Mouse (Mus musculus): ENCODE data around the gene Pik3ip1. TPM values are rescaled to one million over a fixed set of nuclear protein-coding genes. Genes with fewer than 3 reads are reported as not detected.
A peak's percentile ranks its signal among the peaks of the same experiment; 100 is the strongest.

Gene Pik3ip1
- polyA plus RNA-seq, 1 experiment from 2014 or later = 12.2 TPM

GRCm38 (mm10) chr11:3310789-3311585, 19.2 kb upstream of the Pik3ip1 start:
- no peak overlapping the region for H3K27ac ChIP-seq (ENCODE audit: low read depth, low read length)
- H3K9me3 ChIP-seq (replicated peaks; ENCODE audit: control insufficient read depth, low read length) = no peaks in the 10 kb centered on the region
- WGBS (ENCODE audit: insufficient replicate concordance) = 85% methylated on average over 10 of the region's 10 CpGs
- H3K9ac ChIP-seq (ENCODE audit: low read depth, low read length) = no peak overlapping the region
- H3K4me3 ChIP-seq (ENCODE audit: low read depth, low read length) = no peak overlapping the region
- peaks cover 46% of the 10 kb centered on the region for H3K36me3 ChIP-seq (ENCODE audit: control insufficient read depth, insufficient read depth, low read length)
- no peak for ATAC-seq (replicated peaks; ENCODE audit: insufficient number of reproducible peaks, low FRiP score, low TSS enrichment)
- no peaks in the 10 kb centered on the region for H3K4me1 ChIP-seq (ENCODE audit: control insufficient read depth, insufficient read depth, low read length)
- no peak overlapping the region for H3K4me2 ChIP-seq
- no peaks in the 10 kb centered on the region for H3K27me3 ChIP-seq (ENCODE audit: control insufficient read depth, insufficient read depth, low read length)

- Histone ChIP-seq H3K36me3 (ENCODE audit: control insufficient read depth, insufficient read depth, low read length) (peaks cover 40% of the 10 kb centered on the region), H3K27ac (ENCODE audit: low read depth, low read length) (no peak overlapping the region), H3K4me1 (ENCODE audit: control insufficient read depth, insufficient read depth, low read length) (no peaks in the 10 kb centered on the region), H3K27me3 (ENCODE audit: control insufficient read depth, insufficient read depth, low read length) (no peaks in the 10 kb centered on the region), H3K9ac (ENCODE audit: low read depth, low read length) (no peak overlapping the region), H3K9me3 (replicated peaks; ENCODE audit: control insufficient read depth, low read length) (no peaks in the 10 kb centered on the region), H3K4me3 (ENCODE audit: low read depth, low read length) (no peak overlapping the region), H3K4me2 (no peak overlapping the region)
- 77% methylated on average over 10 of the region's 10 CpGs for WGBS (ENCODE audit: insufficient replicate concordance)
- no peak for ATAC-seq (replicated peaks; ENCODE audit: insufficient number of reproducible peaks, low FRiP score, low TSS enrichment)
Measured at GRCm38 (mm10) chr11:3311586-3312347, 18.4 kb upstream of the Pik3ip1 start.

- 86% methylated on average over 1 of the region's 1 CpGs for WGBS (ENCODE audit: insufficient replicate concordance)
- Histone ChIP-seq H3K27ac (ENCODE audit: low read depth, low read length) (no peak overlapping the region), H3K4me3 (ENCODE audit: low read depth, low read length) (no peak overlapping the region), H3K27me3 (ENCODE audit: control insufficient read depth, insufficient read depth, low read length) (no peaks in the 10 kb centered on the region), H3K36me3 (ENCODE audit: control insufficient read depth, insufficient read depth, low read length) (peaks cover 26% of the 10 kb centered on the region), H3K9ac (ENCODE audit: low read depth, low read length) (no peak overlapping the region), H3K4me1 (ENCODE audit: control insufficient read depth, insufficient read depth, low read length) (no peaks in the 10 kb centered on the region), H3K4me2 (no peak overlapping the region), H3K9me3 (replicated peaks; ENCODE audit: control insufficient read depth, low read length) (no peaks in the 10 kb centered on the region)
- no peak for ATAC-seq (replicated peaks; ENCODE audit: insufficient number of reproducible peaks, low FRiP score, low TSS enrichment)
Measured at GRCm38 (mm10) chr11:3313294-3313693, 16.9 kb upstream of the Pik3ip1 start.

GRCm38 (mm10) chr11:3314148-3314547, 16.1 kb upstream of the Pik3ip1 start:
- H3K27me3 ChIP-seq (ENCODE audit: control insufficient read depth, insufficient read depth, low read length) = no peaks in the 10 kb centered on the region
- 20% methylated on average over 2 of the region's 2 CpGs for whole genome bisulfite sequencing (ENCODE audit: insufficient replicate concordance)
- H3K27ac ChIP-seq (ENCODE audit: low read depth, low read length) = no peak overlapping the region
- no peak overlapping the region for H3K4me3 ChIP-seq (ENCODE audit: low read depth, low read length)
- ATAC-seq (replicated peaks; ENCODE audit: insufficient number of reproducible peaks, low FRiP score, low TSS enrichment) = no peak
- no peak overlapping the region for H3K9ac ChIP-seq (ENCODE audit: low read depth, low read length)
- no peak overlapping the region for H3K4me2 ChIP-seq
- no peaks in the 10 kb centered on the region for H3K4me1 ChIP-seq (ENCODE audit: control insufficient read depth, insufficient read depth, low read length)
- no peaks in the 10 kb centered on the region for H3K9me3 ChIP-seq (replicated peaks; ENCODE audit: control insufficient read depth, low read length)
- peaks cover 17% of the 10 kb centered on the region for H3K36me3 ChIP-seq (ENCODE audit: control insufficient read depth, insufficient read depth, low read length)

GRCm38 (mm10) chr11:3318286-3318685, 11.9 kb upstream of the Pik3ip1 start:
- Histone ChIP-seq H3K4me2 (no peak overlapping the region), H3K9ac (ENCODE audit: low read depth, low read length) (no peak overlapping the region), H3K27me3 (ENCODE audit: control insufficient read depth, insufficient read depth, low read length) (no peaks in the 10 kb centered on the region), H3K36me3 (ENCODE audit: control insufficient read depth, insufficient read depth, low read length) (no peaks in the 10 kb centered on the region), H3K4me1 (ENCODE audit: control insufficient read depth, insufficient read depth, low read length) (no peaks in the 10 kb centered on the region), H3K4me3 (ENCODE audit: low read depth, low read length) (no peak overlapping the region), H3K27ac (ENCODE audit: low read depth, low read length) (no peak overlapping the region), H3K9me3 (replicated peaks; ENCODE audit: control insufficient read depth, low read length) (no peaks in the 10 kb centered on the region)
- no peak for ATAC-seq (replicated peaks; ENCODE audit: insufficient number of reproducible peaks, low FRiP score, low TSS enrichment)
- WGBS (ENCODE audit: insufficient replicate concordance) = 83% methylated on average over 3 of the region's 3 CpGs

- Histone ChIP-seq H3K4me3 (ENCODE audit: low read depth, low read length) (no peak overlapping the region), H3K4me2 (no peak overlapping the region), H3K36me3 (ENCODE audit: control insufficient read depth, insufficient read depth, low read length) (no peaks in the 10 kb centered on the region), H3K4me1 (ENCODE audit: control insufficient read depth, insufficient read depth, low read length) (peaks cover 14% of the 10 kb centered on the region), H3K9ac (ENCODE audit: low read depth, low read length) (no peak overlapping the region), H3K27ac (ENCODE audit: low read depth, low read length) (no peak overlapping the region), H3K27me3 (ENCODE audit: control insufficient read depth, insufficient read depth, low read length) (no peaks in the 10 kb centered on the region), H3K9me3 (replicated peaks; ENCODE audit: control insufficient read depth, low read length) (no peaks in the 10 kb centered on the region)
- no peak for ATAC-seq (replicated peaks; ENCODE audit: insufficient number of reproducible peaks, low FRiP score, low TSS enrichment)
- 72% methylated on average over 5 of the region's 5 CpGs for WGBS (ENCODE audit: insufficient replicate concordance)
Measured at GRCm38 (mm10) chr11:3328271-3328670, 1.9 kb upstream of the Pik3ip1 start.

GRCm38 (mm10) chr11:3328806-3329775, 1.1 kb upstream of the Pik3ip1 start:
- no peak overlapping the region for H3K4me2 ChIP-seq
- H3K9ac ChIP-seq (ENCODE audit: low read depth, low read length) = no peak overlapping the region
- no peak for ATAC-seq (replicated peaks; ENCODE audit: insufficient number of reproducible peaks, low FRiP score, low TSS enrichment)
- no peaks in the 10 kb centered on the region for H3K36me3 ChIP-seq (ENCODE audit: control insufficient read depth, insufficient read depth, low read length)
- H3K9me3 ChIP-seq (replicated peaks; ENCODE audit: control insufficient read depth, low read length) = no peaks in the 10 kb centered on the region
- H3K27ac ChIP-seq (ENCODE audit: low read depth, low read length) = no peak overlapping the region
- H3K27me3 ChIP-seq (ENCODE audit: control insufficient read depth, insufficient read depth, low read length) = no peaks in the 10 kb centered on the region
- H3K4me1 ChIP-seq (ENCODE audit: control insufficient read depth, insufficient read depth, low read length) = peaks cover 14% of the 10 kb centered on the region
- 68% methylated on average over 11 of the region's 11 CpGs for WGBS (ENCODE audit: insufficient replicate concordance)
- H3K4me3 ChIP-seq (ENCODE audit: low read depth, low read length) = no peak overlapping the region

GRCm38 (mm10) chr11:3330566-3330965, 365 bp downstream of the Pik3ip1 start:
- peak overlapping the region; percentile 46 for H3K4me3 ChIP-seq (ENCODE audit: low read depth, low read length)
- under 1% methylated on average over 9 of the region's 9 CpGs for WGBS (ENCODE audit: insufficient replicate concordance)
- H3K36me3 ChIP-seq (ENCODE audit: control insufficient read depth, insufficient read depth, low read length) = no peaks in the 10 kb centered on the region
- H3K27ac ChIP-seq (ENCODE audit: low read depth, low read length) = no peak overlapping the region
- peak overlapping the region; percentile 60 for H3K9ac ChIP-seq (ENCODE audit: low read depth, low read length)
- no peaks in the 10 kb centered on the region for H3K9me3 ChIP-seq (replicated peaks; ENCODE audit: control insufficient read depth, low read length)
- ATAC-seq (replicated peaks; ENCODE audit: insufficient number of reproducible peaks, low FRiP score, low TSS enrichment) = no peak
- H3K4me2 ChIP-seq = peak overlapping the region; percentile 97
- H3K4me1 ChIP-seq (ENCODE audit: control insufficient read depth, insufficient read depth, low read length) = peaks cover 22% of the 10 kb centered on the region
- no peaks in the 10 kb centered on the region for H3K27me3 ChIP-seq (ENCODE audit: control insufficient read depth, insufficient read depth, low read length)

All from heart, embryonic 11.5 days (tissue).